Mouse (Mus musculus) stomach, embryonic 16.5 days (tissue): Measurements from ENCODE around the gene Abcb10. TPM values are rescaled to one million over a fixed set of nuclear protein-coding genes. Genes with fewer than 3 reads are reported as not detected.

Experiments used
- ATAC-seq: fragments of 200-750 bp; cut with Nextera tagmentation; 2 replicates; pipeline ENCODE4 v1.8.0; 2017; ENCODE audit warnings: moderate number of reproducible peaks, moderate TSS enrichment; ENCODE audit not compliant: insufficient read depth, low FRiP score
- H3K27ac ChIP-seq: fragments of 300-500 bp; sonication (generic); 2 replicates; pipeline ENCODE4 v1.5.1; 2014; ENCODE audit warnings: low read length
- H3K27me3 ChIP-seq: fragments of 300-500 bp; sonication (generic); 2 replicates; pipeline ENCODE4 v1.6.1; 2014; ENCODE audit warnings: low read length, control low read depth, mixed read lengths; ENCODE audit not compliant: control insufficient read depth, insufficient read depth
- H3K36me3 ChIP-seq: fragments of 300-500 bp; sonication (generic); 2 replicates; pipeline ENCODE4 v1.6.1; 2014; ENCODE audit warnings: low read length; ENCODE audit not compliant: control insufficient read depth, insufficient read depth
- H3K4me1 ChIP-seq: fragments of 300-500 bp; sonication (generic); 2 replicates; pipeline ENCODE4 v1.6.1; 2014; ENCODE audit warnings: low read length, control low read depth, mixed read lengths; ENCODE audit not compliant: control insufficient read depth, insufficient read depth
- H3K4me2 ChIP-seq: fragments of 300-500 bp; sonication (generic); 2 replicates; pipeline ENCODE4 v1.6.1; 2014; ENCODE audit warnings: low read depth, low read length, mixed read lengths
- H3K4me3 ChIP-seq: fragments of 300-500 bp; sonication (generic); replicated peaks from 2 replicates; pipeline ENCODE4 v1.5.1; 2014; ENCODE audit warnings: mild to moderate bottlenecking, low read length
- H3K9ac ChIP-seq: fragments of 300-500 bp; sonication (generic); 2 replicates; pipeline ENCODE4 v1.6.1; 2014; ENCODE audit warnings: low read length
- H3K9me3 ChIP-seq: fragments of 300-500 bp; sonication (generic); replicated peaks from 2 replicates; pipeline ENCODE4 v1.6.1; 2016; ENCODE audit warnings: low read length, control low read depth; ENCODE audit not compliant: control insufficient read depth
- WGBS: fragments of 180-500 bp; shearing (Covaris S2); extraction: QIAGEN DNeasy Blood & Tissue Kit; methylation state at CpG from one replicate; pipeline ENCODE4 v1.1.7; 2014; 5-methylcytosine and 5-hydroxymethylcytosine counted together
- polyA plus RNA-seq: library from polyadenylated mRNA; unstranded; fragments of >200 nt; fragmentation: Nextera tagmentation; extraction: Ambion mirVana; gene quantifications from 2 replicates; pipeline ENCODE4 v1.2.1, GENCODE M21; 2015

The Abcb10 gene
- polyA plus RNA-seq, 1 experiment from 2014 or later = 25.0 TPM

GRCm38 (mm10) chr8:124011989-124012586 lies 29.2 kb upstream of the Abcb10 start:
- no peak for ATAC-seq
- Histone ChIP-seq H3K4me3 (no peak overlapping the region), H3K4me1 (peaks cover 5% of the 10 kb centered on the region; the same call in 1 of the 2 replicates), H3K9ac (no peak overlapping the region), H3K9me3 (no peaks in the 10 kb centered on the region), H3K27me3 (no peaks in the 10 kb centered on the region), H3K36me3 (0 out of 2 replicates have a peak, but pooled peaks cover under 1% of the 10 kb centered on the region), H3K27ac (no peak overlapping the region), H3K4me2 (no peak overlapping the region)
- WGBS = over 99% methylated on average over 3 of the region's 3 CpGs

- Histone ChIP-seq H3K9ac (no peak overlapping the region), H3K9me3 (no peaks in the 10 kb centered on the region), H3K27me3 (no peaks in the 10 kb centered on the region), H3K4me3 (no peak overlapping the region), H3K4me1 (peaks cover 5% of the 10 kb centered on the region; the same call in 1 of the 2 replicates), H3K4me2 (no peak overlapping the region), H3K36me3 (peaks cover 5% of the 10 kb centered on the region; the same call in 1 of the 2 replicates), H3K27ac (no peak overlapping the region)
- no peak for ATAC-seq
- WGBS = 72% methylated on average over 3 of the region's 3 CpGs
These were observed 28.7 kb upstream of the Abcb10 start for GRCm38 (mm10) chr8:124011580-124011979.

- Histone ChIP-seq H3K36me3 (peaks cover 24% of the 10 kb centered on the region), H3K27me3 (no peaks in the 10 kb centered on the region), H3K9ac (no peak overlapping the region), H3K4me3 (no peak overlapping the region), H3K4me2 (no peak overlapping the region), H3K9me3 (no peaks in the 10 kb centered on the region), H3K4me1 (0 out of 2 replicates have a peak, but pooled peaks cover 2% of the 10 kb centered on the region), H3K27ac (no peak overlapping the region)
- ATAC-seq = no peak
- WGBS = 74% methylated on average over 6 of the region's 6 CpGs
These were observed 24.9 kb upstream of the Abcb10 start for GRCm38 (mm10) chr8:124007829-124008228.

- no peak overlapping the region for H3K9ac ChIP-seq
These were observed 19.7 kb upstream of the Abcb10 start for GRCm38 (mm10) chr8:124002546-124003108.

GRCm38 (mm10) chr8:123999568-123999967 lies 16.6 kb upstream of the Abcb10 start:
- ATAC-seq = no peak
- Histone ChIP-seq H3K4me1 (no peaks in the 10 kb centered on the region), H3K9me3 (no peaks in the 10 kb centered on the region), H3K4me3 (no peak overlapping the region), H3K9ac (no peak overlapping the region), H3K36me3 (peaks cover 18% of the 10 kb centered on the region), H3K4me2 (no peak overlapping the region), H3K27ac (no peak overlapping the region), H3K27me3 (no peaks in the 10 kb centered on the region)
- 84% methylated on average over 2 of the region's 2 CpGs for WGBS

More at GRCm38 (mm10) chr8:124002546-124003108, 19.7 kb upstream of the Abcb10 start:
- H3K36me3 ChIP-seq = peaks cover 31% of the 10 kb centered on the region
- H3K4me1 ChIP-seq = no peaks in the 10 kb centered on the region
- H3K4me3 ChIP-seq = no peak overlapping the region
- no peak for ATAC-seq
- H3K27ac ChIP-seq = no peak overlapping the region
- no peaks in the 10 kb centered on the region for H3K9me3 ChIP-seq
- 86% methylated on average over 10 of the region's 10 CpGs for WGBS
- H3K4me2 ChIP-seq = no peak overlapping the region
- no peaks in the 10 kb centered on the region for H3K27me3 ChIP-seq

GRCm38 (mm10) chr8:123993997-123994396 lies 11.1 kb upstream of the Abcb10 start:
- Histone ChIP-seq H3K4me3 (no peak overlapping the region), H3K27ac (peak overlapping the region; percentile 88), H3K9ac (no peak overlapping the region), H3K4me2 (no peak overlapping the region), H3K36me3 (peaks cover 5% of the 10 kb centered on the region), H3K4me1 (peaks cover 3% of the 10 kb centered on the region), H3K9me3 (no peaks in the 10 kb centered on the region), H3K27me3 (no peaks in the 10 kb centered on the region)
- WGBS = 68% methylated on average over 3 of the region's 3 CpGs
- ATAC-seq = peak; percentile 88

GRCm38 (mm10) chr8:123993597-123993996 lies 10.7 kb upstream of the Abcb10 start:
- no peaks in the 10 kb centered on the region for H3K27me3 ChIP-seq
- WGBS = 74% methylated on average over 5 of the region's 5 CpGs
- no peak overlapping the region for H3K9ac ChIP-seq
- peaks cover 6% of the 10 kb centered on the region for H3K4me1 ChIP-seq
- ATAC-seq = peak; percentile 55; the same call in 1 of the 2 replicates
- H3K27ac ChIP-seq = peak overlapping the region; percentile 81
- no peak overlapping the region for H3K4me3 ChIP-seq
- H3K4me2 ChIP-seq = no peak overlapping the region
- H3K36me3 ChIP-seq = peaks cover 5% of the 10 kb centered on the region
- H3K9me3 ChIP-seq = no peaks in the 10 kb centered on the region

- H3K9ac ChIP-seq = no peak overlapping the region
- peaks cover 5% of the 10 kb centered on the region for H3K36me3 ChIP-seq
- no peaks in the 10 kb centered on the region for H3K9me3 ChIP-seq
- H3K27me3 ChIP-seq = no peaks in the 10 kb centered on the region
- H3K4me2 ChIP-seq = no peak overlapping the region
- 0 out of 2 replicates have a peak overlapping the region, but pooled peaks have one; percentile 81 for H3K27ac ChIP-seq
- no peak for ATAC-seq
- WGBS = 82% methylated on average over 8 of the region's 8 CpGs
- H3K4me3 ChIP-seq = no peak overlapping the region
- H3K4me1 ChIP-seq = peaks cover 6% of the 10 kb centered on the region
These were observed 9.7 kb upstream of the Abcb10 start for GRCm38 (mm10) chr8:123992587-123992986.

GRCm38 (mm10) chr8:123990277-123991049 lies 7.5 kb upstream of the Abcb10 start:
- WGBS = 73% methylated on average over 13 of the region's 13 CpGs
- Histone ChIP-seq H3K4me1 (peaks cover 6% of the 10 kb centered on the region), H3K36me3 (no peaks in the 10 kb centered on the region), H3K27me3 (no peaks in the 10 kb centered on the region), H3K4me2 (no peak overlapping the region), H3K4me3 (no peak overlapping the region), H3K9ac (no peak overlapping the region), H3K9me3 (no peaks in the 10 kb centered on the region), H3K27ac (no peak overlapping the region)
- ATAC-seq = no peak
